In the genomic region with DNA sequence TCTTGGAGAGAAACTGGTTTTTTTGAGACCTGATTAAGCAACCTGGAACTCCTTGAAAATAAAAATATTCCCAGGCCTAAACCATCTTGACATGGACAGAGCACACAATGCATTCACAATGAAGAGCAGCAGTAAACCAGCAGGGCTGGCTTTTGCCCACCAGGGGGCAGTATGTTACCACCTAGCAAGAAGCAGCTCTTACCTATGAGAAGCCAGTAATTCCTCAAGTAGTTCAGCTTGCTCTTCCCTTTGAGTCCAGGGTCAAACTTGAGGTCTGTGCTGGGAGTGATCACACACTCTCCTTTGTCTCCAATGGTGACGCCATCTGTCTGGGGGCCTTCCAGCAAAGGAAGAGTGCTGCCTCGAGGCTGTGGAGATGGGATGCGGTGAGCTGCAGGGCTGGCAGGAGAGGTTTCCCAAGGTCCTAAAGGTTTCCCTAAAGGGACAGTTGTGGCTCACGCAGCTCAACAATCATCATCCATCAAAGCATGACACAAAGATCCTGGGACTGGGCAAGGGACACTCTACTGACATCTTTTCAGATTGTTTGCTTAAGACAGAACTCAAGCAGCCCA, we compare ENCODE assay signal across 8 mouse cellular contexts. TPM values are rescaled to one million over a fixed set of nuclear protein-coding genes. Genes with fewer than 3 reads are reported as not detected.
A peak's percentile ranks its signal among the peaks of the same experiment; 100 is the strongest.
DNase-seq lines count a peak whose midpoint lies in the region; ATAC-seq and TF ChIP-seq lines count a peak whose summit lies in the region.

No protein-coding gene starts in this region.

- ATAC-seq in embryonic facial prominence, embryonic 11.5 days (replicated peaks; ENCODE audit: insufficient number of reproducible peaks, low FRiP score, low TSS enrichment, low read depth): peak; percentile 70; the same call in 1 of the 2 replicates
- peak; percentile 69; the same call in 1 of the 2 replicates for ATAC-seq in kidney, embryonic 16.5 days (ENCODE audit: low FRiP score, low TSS enrichment)

- no peak overlapping the region for H3K9ac ChIP-seq in embryonic facial prominence, embryonic 11.5 days (replicated peaks; ENCODE audit: low read length)
- H3K9ac ChIP-seq in heart, adult 2 months (ENCODE audit: low read depth, low read length): no peak overlapping the region
- no peak overlapping the region for H3K9ac ChIP-seq in kidney, embryonic 16.5 days (replicated peaks; ENCODE audit: low read length)

- no peak overlapping the region for H3K27ac ChIP-seq in embryonic facial prominence, embryonic 11.5 days (replicated peaks; ENCODE audit: low read depth, low read length)
- no peak overlapping the region for H3K27ac ChIP-seq in heart, adult 2 months
- H3K27ac ChIP-seq in kidney, embryonic 16.5 days (ENCODE audit: low read length): no peak overlapping the region

- TF ChIP-seq EP300 in heart, adult 2 months (IDR thresholded peaks at IDR 0.05; ENCODE audit: insufficient read depth, low read depth, low read length): peak; percentile 89

- H3K9me3 ChIP-seq in embryonic facial prominence, embryonic 11.5 days (replicated peaks; ENCODE audit: control insufficient read depth, low read length): no peaks in the 10 kb centered on the region
- H3K9me3 ChIP-seq in kidney, embryonic 16.5 days (ENCODE audit: low read length): no peaks in the 10 kb centered on the region

- intact Hi-C loops in heart, adult 2 months (cut with DNase I): loop anchor here (1.0 to 5.0 kb wide), 4 partner anchors 73 to 324 kb away; a partner anchor contains a TSS

- no peaks in the 10 kb centered on the region for H3K27me3 ChIP-seq in embryonic facial prominence, embryonic 11.5 days (ENCODE audit: control insufficient read depth, insufficient read depth, low read length)
- H3K27me3 ChIP-seq in heart, adult 2 months (ENCODE audit: control insufficient read depth, insufficient read depth, low read length): no peaks in the 10 kb centered on the region
- H3K27me3 ChIP-seq in kidney, embryonic 16.5 days (ENCODE audit: insufficient read depth, low read length): no peaks in the 10 kb centered on the region
- H3K27me3 ChIP-seq in splenic B cell, adult 2 months (ENCODE audit: control insufficient read depth, insufficient read depth, low read length, poor library complexity, severe bottlenecking): no peaks in the 10 kb centered on the region

- H3K4me1 ChIP-seq in embryonic facial prominence, embryonic 11.5 days (ENCODE audit: control insufficient read depth, insufficient read depth, low read length): no peaks in the 10 kb centered on the region
- H3K4me1 ChIP-seq in heart, adult 2 months (ENCODE audit: control insufficient read depth, insufficient read depth, low read length): no peaks in the 10 kb centered on the region
- no peaks in the 10 kb centered on the region for H3K4me1 ChIP-seq in kidney, embryonic 16.5 days (ENCODE audit: insufficient read depth, low read length)

- 35% methylated on average over 4 of the region's 4 CpGs for WGBS in embryonic facial prominence, embryonic 11.5 days
- 36% methylated on average over 4 of the region's 4 CpGs for WGBS in heart, adult 2 months
- 33% methylated on average over 4 of the region's 4 CpGs for WGBS in kidney, embryonic 16.5 days

- no peak for TF ChIP-seq POLR2A in heart, adult 2 months (IDR thresholded peaks at IDR 0.05; ENCODE audit: insufficient read depth, low read depth, low read length)

- H3K4me3 ChIP-seq in embryonic facial prominence, embryonic 11.5 days (ENCODE audit: low read depth, low read length): no peak overlapping the region
- no peak overlapping the region for H3K4me3 ChIP-seq in heart, adult 2 months
- H3K4me3 ChIP-seq in kidney, embryonic 16.5 days (ENCODE audit: low read length): no peak overlapping the region

- H3K36me3 ChIP-seq in embryonic facial prominence, embryonic 11.5 days (replicated peaks; ENCODE audit: control insufficient read depth, insufficient read depth, low read depth, low read length): no peaks in the 10 kb centered on the region
- no peaks in the 10 kb centered on the region; the same call in 1 of the 2 replicates for H3K36me3 ChIP-seq in heart, adult 2 months (ENCODE audit: control insufficient read depth, insufficient read depth, low read length)
- H3K36me3 ChIP-seq in kidney, embryonic 16.5 days (ENCODE audit: insufficient read depth, low read length): 0 out of 2 replicates have a peak, but pooled peaks cover 4% of the 10 kb centered on the region
- H3K36me3 ChIP-seq in splenic B cell, adult 2 months (ENCODE audit: control insufficient read depth, insufficient read depth, low read length, poor library complexity, severe bottlenecking): no peaks in the 10 kb centered on the region

- no peak overlapping the region for H3K4me2 ChIP-seq in embryonic facial prominence, embryonic 11.5 days (ENCODE audit: low read depth, low read length)
- H3K4me2 ChIP-seq in kidney, embryonic 16.5 days (replicated peaks; ENCODE audit: low read depth, low read length): no peak overlapping the region

- no peaks in the 10 kb centered on the region for H3K79me2 ChIP-seq in heart, adult 2 months (replicated peaks; ENCODE audit: control insufficient read depth, insufficient read depth, low read length)

- TF ChIP-seq CTCF in heart, adult 2 months (IDR thresholded peaks at IDR 0.05): no peak; the same call in 1 of the 2 replicates

- DNase-seq in 416B (ENCODE audit: low read depth) (peak; percentile 93), liver (peak; percentile 89)
- peak; percentile 81 for DNase-seq in adrenal gland, postnatal 25 days
- peak; percentile 91 for DNase-seq in embryonic facial prominence, embryonic 11.5 days (ENCODE audit: low spot score)
- peak; percentile 80 for DNase-seq in heart, adult 2 months
- peak; percentile 94 for DNase-seq in naive thymus-derived CD4-positive, alpha-beta T cell, adult 2 months (ENCODE audit: low read depth)
- DNase-seq in splenic B cell, adult 2 months (ENCODE audit: low read depth, low spot score): peak; percentile 94

RNA-seq across cellular contexts. Expression of a gene that starts 30.8 kb away (rescaled TPM):
- total RNA-seq in adrenal gland, postnatal 25 days (2021): 16.4 and 17.6 TPM in 2 replicates
- 23.7 and 28.7 TPM in 2 replicates for polyA plus RNA-seq in embryonic facial prominence, embryonic 11.5 days (2014; fragmentation: Nextera tagmentation; extraction: Ambion mirVana)
- total RNA-seq in heart, adult 2 months (2021): 10 to 100 TPM; 22.0 to 22.4 TPM
- polyA plus RNA-seq in heart, adult 2 months (2012; rRNA removed): 46.8 and 60.4 TPM in 2 replicates
- polyA plus RNA-seq in kidney, embryonic 16.5 days (2015; fragmentation: Nextera tagmentation; extraction: Ambion mirVana): 87.8 and 95.9 TPM in 2 replicates

RNA-seq across cellular contexts. Expression of a gene that starts 53.4 kb away (rescaled TPM):
- not detected in 2 replicates for total RNA-seq in adrenal gland, postnatal 25 days (2021)
- polyA plus RNA-seq in embryonic facial prominence, embryonic 11.5 days (2014; fragmentation: Nextera tagmentation; extraction: Ambion mirVana): not detected in 2 replicates
- total RNA-seq in heart, adult 2 months (2021): under 1 TPM; 0.37 to 0.48 TPM
- polyA plus RNA-seq in heart, adult 2 months (2012; rRNA removed): 7.9 and 10.4 TPM in 2 replicates
- polyA plus RNA-seq in kidney, embryonic 16.5 days (2015; fragmentation: Nextera tagmentation; extraction: Ambion mirVana): 0.36 and 0.39 TPM in 2 replicates
